Mouse (Mus musculus): Measurements from ENCODE around the gene Prdm8.
A peak's percentile ranks its signal among the peaks of the same experiment; 100 is the strongest.

Gene Prdm8

GRCm38 (mm10) chr5:98167180-98167824 lies at the start of gene Prdm8:
Gene Prdm8, plus strand, starts transcription at chr5:98167198.
- peak; percentile 85 for DNase-seq (ENCODE audit: low spot score)

- no peak for DNase-seq (ENCODE audit: low spot score)
Measured at GRCm38 (mm10) chr5:98127074-98127473, 39.9 kb upstream of the Prdm8 start.

- DNase-seq (ENCODE audit: low spot score) = no peak
Measured at GRCm38 (mm10) chr5:98138545-98139296, 28.3 kb upstream of the Prdm8 start.

- DNase-seq (ENCODE audit: low spot score) = no peak
Measured at GRCm38 (mm10) chr5:98139297-98139660, 27.7 kb upstream of the Prdm8 start.

DNA sequence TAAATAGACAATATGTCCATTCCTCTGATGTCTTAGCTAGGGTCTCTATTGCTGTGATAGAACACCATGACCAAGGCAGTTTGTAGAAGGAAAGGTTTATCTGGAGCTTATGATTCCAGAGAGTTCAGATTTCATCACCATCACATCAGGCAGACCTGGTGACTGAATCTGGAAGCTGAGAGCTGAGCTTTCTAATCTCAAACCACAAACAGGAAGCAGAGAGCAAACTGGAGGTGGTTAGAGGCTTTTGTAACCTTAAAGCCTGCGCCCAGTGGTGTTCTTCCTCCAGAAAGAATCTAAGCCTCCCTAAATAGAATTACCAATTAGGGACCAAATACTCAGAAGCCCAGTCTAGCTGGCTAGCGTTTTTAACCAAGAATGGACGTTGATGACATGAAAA lies 20.1 kb upstream of the Prdm8 start:
- DNase-seq (ENCODE audit: low spot score) = no peak

GRCm38 (mm10) chr5:98166116-98166515 lies 882 bp upstream of the Prdm8 start:
- no peak for DNase-seq (ENCODE audit: low spot score)

GRCm38 (mm10) chr5:98168356-98169285 lies 1.6 kb downstream of the Prdm8 start:
- no peak for DNase-seq (ENCODE audit: low spot score)

GRCm38 (mm10) chr5:98169376-98170351 lies 2.7 kb downstream of the Prdm8 start:
- DNase-seq (ENCODE audit: low spot score) = no peak

DNA sequence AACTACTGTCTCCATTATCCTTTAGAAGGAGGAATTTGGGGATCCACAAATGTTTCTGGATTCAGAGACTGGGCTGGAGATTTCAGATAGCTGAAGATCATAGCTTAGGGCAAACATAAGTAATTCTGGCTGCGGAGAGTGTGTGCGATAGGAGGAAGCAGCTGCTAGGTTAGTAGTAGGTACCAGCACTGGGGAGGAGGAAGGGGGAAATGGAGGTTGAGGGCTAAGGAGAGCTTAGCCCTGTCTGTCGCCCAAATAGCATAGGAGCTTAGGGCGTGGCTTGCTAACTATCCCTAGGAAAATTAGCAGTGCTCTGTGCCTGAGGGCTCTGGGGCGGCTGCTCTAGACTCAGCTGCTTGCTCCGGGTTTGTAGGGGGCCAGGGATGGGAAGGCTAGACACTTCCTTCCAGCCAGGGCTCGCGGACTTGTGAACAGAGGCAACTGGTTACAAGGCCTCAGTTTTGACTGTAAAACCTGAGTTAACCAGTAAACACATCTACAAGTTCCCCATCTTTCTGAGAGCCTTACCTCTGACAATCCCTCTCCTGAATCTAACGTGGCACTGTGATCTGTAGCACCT lies 4.7 kb downstream of the Prdm8 start:
- no peak for DNase-seq (ENCODE audit: low spot score)

DNA sequence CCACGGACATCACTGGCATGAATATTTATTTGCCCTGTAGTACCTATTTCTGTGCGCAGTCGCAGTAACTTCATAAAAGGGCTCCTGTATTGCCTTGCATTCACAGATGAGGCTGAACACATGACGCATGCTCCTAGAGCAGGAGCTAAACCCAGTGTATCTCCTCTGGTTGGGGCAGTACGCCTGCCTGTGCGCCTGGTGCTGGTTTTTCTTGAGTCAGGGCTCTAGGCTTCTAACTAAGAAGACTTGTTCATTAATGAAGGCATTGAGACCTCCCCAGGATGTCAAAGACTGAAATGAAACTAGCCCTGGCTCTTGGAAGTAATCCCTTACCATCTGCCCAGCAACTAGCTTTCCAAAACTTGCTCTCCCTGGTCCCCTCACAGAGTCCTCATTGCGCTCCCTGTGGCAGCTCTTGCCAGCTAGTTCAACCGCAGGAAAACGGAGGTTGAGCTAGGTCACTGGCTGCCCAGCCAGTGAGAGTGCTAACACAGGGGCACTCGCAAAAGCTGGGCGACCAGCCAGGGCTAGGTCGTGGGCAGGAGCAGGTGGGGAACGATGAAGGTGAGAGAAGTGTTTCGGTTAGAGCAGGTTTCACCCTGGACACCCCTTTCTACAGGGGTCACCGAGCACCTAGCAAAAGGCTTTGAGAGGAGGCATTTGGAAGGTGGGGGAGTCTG lies 5.6 kb downstream of the Prdm8 start:
- no peak for DNase-seq (ENCODE audit: low spot score)

DNA sequence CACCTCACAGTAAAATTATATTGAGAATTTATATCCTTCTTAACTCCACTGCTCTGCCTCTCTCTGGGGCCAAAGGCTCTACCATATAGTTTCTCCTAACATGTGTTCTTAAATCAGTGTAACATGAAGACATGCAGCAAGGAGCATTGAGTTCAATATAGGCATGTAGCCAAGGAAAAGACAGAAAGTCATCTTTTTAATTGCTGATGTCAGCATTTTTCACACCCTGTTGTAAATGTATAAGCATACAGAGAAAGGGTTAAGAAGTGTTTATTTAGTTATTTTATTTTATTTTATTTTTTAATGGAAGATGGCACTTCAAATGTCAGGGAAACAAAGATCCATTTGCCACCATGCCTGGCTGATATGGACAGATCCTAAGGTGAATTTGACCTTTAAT lies 6.7 kb downstream of the Prdm8 start:
- no peak for DNase-seq (ENCODE audit: low spot score)

- no peak for DNase-seq (ENCODE audit: low spot score)
Measured at GRCm38 (mm10) chr5:98179606-98180005, 12.6 kb downstream of the Prdm8 start.

- DNase-seq (ENCODE audit: low spot score) = no peak
Measured at GRCm38 (mm10) chr5:98180461-98180887, 13.5 kb downstream of the Prdm8 start.

DNA sequence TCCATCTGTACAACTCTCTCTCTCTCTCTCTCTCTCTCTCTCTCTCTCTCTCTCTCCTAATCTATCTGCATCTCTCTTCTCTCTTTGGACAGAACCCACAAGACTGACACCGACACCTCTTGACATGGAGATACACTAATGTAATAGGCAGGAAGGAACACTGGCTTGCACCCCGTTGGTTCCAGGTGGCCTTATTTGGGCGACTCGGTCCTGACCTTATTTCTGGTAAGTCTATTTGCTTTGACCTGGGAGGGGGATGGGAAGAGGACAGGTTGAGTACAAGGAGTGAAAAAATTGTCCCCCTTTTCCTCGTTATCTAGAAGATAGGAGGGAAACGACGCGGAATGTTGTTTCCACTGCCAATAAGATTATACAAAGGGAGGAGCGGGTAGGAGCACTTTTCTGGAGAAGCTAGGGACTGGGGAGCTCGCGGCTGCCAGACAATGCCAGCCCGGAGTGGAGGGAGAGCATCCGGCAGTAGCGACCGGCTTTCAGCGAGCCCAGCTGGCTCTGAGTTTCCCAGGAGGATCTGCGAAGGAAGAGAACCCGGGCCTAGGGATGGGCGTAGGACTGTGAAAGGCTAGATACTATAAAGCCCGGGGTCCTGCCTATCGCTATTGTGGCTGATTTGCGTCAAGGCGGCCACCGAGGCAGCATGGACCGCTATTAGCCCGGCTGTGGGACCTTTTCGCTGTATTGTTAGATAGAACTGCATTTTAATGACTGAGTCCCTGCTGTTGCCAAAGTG lies 14.1 kb downstream of the Prdm8 start:
- no peak for DNase-seq (ENCODE audit: low spot score)

GRCm38 (mm10) chr5:98181686-98182602 lies 14.9 kb downstream of the Prdm8 start:
- DNase-seq (ENCODE audit: low spot score) = no peak

DNA sequence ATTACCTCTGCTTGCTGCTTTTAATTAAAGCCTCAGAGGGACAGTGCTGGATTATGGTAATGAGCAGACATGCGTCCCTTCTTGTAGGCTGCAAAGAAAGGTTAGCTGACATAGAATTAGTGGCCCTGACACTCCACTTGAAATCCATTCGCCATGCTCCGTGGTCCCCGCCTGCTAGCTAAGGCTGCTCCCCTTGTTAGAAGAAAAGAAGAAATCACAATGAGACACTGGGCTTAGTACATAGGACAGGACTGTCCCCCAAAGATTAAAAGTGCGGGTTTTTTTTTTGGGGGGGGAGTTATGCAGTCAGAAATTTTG lies 15.6 kb downstream of the Prdm8 start:
- no peak for DNase-seq (ENCODE audit: low spot score)

DNA sequence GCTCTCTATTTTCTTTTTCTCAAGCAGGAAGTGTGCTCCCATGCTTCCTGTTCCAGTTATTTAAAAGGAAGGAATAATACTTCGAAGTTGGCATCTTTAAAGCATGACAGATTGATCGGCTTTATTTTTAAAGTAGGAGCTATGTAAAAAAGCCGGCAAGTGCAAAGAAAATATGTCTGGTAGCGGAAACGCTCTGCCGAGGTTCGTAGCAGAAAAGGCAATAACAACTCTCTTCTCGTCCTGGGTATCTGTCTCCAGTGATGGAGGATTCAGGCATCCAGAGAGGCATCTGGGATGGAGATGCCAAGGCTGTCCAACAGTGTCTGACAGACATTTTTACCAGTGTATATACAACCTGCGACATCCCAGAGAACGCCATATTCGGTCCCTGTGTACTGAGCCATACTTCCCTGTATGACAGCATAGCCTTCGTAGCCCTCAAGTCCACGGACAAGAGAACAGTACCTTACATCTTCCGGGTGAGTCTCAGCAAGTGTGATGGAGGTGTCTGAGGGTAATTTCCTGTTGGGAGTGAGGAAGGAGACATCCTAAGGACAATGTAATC lies 16.1 kb downstream of the Prdm8 start:
- DNase-seq (ENCODE audit: low spot score) = no peak

DNA sequence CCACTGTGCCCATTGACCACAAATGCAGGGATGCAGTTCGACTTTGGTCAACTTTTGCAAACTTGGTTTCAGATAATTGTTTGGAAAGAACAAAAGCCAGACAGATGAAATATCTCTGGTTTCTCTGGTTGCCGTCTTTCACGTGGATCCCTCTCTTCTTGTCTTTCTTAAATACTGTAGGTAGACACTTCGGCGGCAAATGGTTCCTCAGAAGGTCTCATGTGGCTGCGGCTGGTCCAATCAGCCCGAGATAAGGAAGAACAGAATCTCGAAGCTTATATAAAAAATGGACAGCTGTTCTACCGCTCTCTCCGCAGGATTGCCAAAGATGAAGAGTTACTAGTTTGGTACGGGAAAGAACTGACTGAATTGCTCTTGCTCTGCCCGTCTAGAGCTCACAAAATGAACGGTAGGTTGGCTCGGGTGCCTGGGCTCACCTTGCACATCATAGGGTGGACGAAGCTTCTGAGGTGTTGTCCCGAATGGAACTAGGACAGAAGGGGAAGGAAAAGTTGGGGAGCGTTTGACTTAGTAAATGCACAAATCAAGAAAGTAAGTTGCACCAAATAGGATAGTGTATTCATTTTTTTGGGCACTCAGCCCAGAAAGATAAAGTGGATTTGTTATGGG lies 17.4 kb downstream of the Prdm8 start:
- no peak for DNase-seq (ENCODE audit: low spot score)
